Mouse (Mus musculus): ENCODE results near the gene Mcts2. TPM values are rescaled to one million over a fixed set of nuclear protein-coding genes. Genes with fewer than 3 reads are reported as not detected.

Mcts2 gene
- total RNA-seq, 2 experiments from 2014 or later = 17.4 to 18.7 TPM

Other genes with a start within 250 kb of the Mcts2 start
- gene Defb23, start 222.4 kb upstream of the Mcts2 start, total RNA-seq (2021) = not detected
- gene Defb20, start 210.0 kb upstream of the Mcts2 start, total RNA-seq (2021) = not detected
- gene Defb22, start 196.9 kb upstream of the Mcts2 start, total RNA-seq (2021) = not detected
- not detected for gene Defb26, start 175.3 kb upstream of the Mcts2 start, total RNA-seq (2021)
- gene Defb28, start 168.8 kb upstream of the Mcts2 start, total RNA-seq (2021) = not detected
- gene Defb29, start 146.9 kb upstream of the Mcts2 start, total RNA-seq (2021) = not detected
- not detected for gene Gm17416, start 117.7 kb upstream of the Mcts2 start, total RNA-seq (2021)
- gene Defb21, start 114.3 kb upstream of the Mcts2 start, total RNA-seq (2021) = not detected
- gene Defb19, start 106.7 kb upstream of the Mcts2 start, total RNA-seq (2021) = not detected
- gene Defb45, start 87.6 kb upstream of the Mcts2 start, total RNA-seq (2021) = not detected
- not detected for gene Defb36, start 82.7 kb upstream of the Mcts2 start, total RNA-seq (2021)
- not detected for gene Defb25, start 64.0 kb upstream of the Mcts2 start, total RNA-seq (2021)
- gene Rem1, start 60.1 kb upstream of the Mcts2 start, total RNA-seq (2021) = 10 to 100 TPM in 1 of 2 experiments, 1 to 10 TPM in 1; 9.1 to 11.9 TPM
- 10 to 100 TPM; 38.7 to 42.4 TPM for gene H13, start 17.6 kb upstream of the Mcts2 start, total RNA-seq (2021)
- 10 to 100 TPM; 82.1 to 85.3 TPM for gene Id1, start 49.2 kb downstream of the Mcts2 start, total RNA-seq (2021)
- 10 to 100 TPM; 17.8 to 19.1 TPM for gene Cox4i2, start 67.1 kb downstream of the Mcts2 start, total RNA-seq (2021)
- 10 to 100 TPM; 79.8 to 92.2 TPM for gene Bcl2l1, start 144.7 kb downstream of the Mcts2 start, total RNA-seq (2021)
- 1 to 10 TPM; 4.4 to 8.5 TPM for gene Tpx2, start 160.9 kb downstream of the Mcts2 start, total RNA-seq (2021)
- under 1 TPM; 0.34 to 0.41 TPM for gene Mylk2, start 224.3 kb downstream of the Mcts2 start, total RNA-seq (2021)
- gene Foxs1, start 246.2 kb downstream of the Mcts2 start, total RNA-seq (2021) = 1 to 10 TPM; 6.0 to 6.7 TPM

Data from heart, postnatal 14 days (tissue).